Mouse (Mus musculus): ENCODE data around the gene Acss2. TPM values are rescaled to one million over a fixed set of nuclear protein-coding genes. Genes with fewer than 3 reads are reported as not detected.
A peak's percentile ranks its signal among the peaks of the same experiment; 100 is the strongest.

The Acss2 gene
- polyA plus RNA-seq, 1 experiment from 2014 or later: 20.9 TPM

DNA sequence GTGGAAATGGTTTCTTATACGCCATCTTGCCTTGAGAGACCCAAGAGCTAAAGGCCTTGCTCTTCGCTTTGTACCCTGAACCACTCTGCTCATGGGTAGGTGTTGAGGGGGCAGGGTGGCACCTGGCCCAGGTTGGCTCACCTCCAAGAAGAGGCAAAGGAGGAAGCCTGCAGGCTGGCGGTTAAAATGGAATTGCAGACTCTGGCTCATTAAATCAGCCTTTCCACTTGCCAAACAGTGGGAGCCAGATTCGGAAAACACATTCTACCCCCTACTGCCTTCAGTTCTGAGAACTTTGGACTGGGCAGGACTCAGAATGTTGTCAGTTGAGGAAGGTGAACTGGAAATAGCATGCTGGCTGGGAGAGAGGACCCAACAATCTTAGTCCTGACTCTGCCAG lies 57.0 kb downstream of the Acss2 start:
- WGBS (ENCODE audit: insufficient replicate concordance): 90% methylated on average over 4 of the region's 4 CpGs
- no peaks in the 10 kb centered on the region for H3K9me3 ChIP-seq (replicated peaks)
- H3K27ac ChIP-seq: no peak overlapping the region
- no peak overlapping the region for H3K4me2 ChIP-seq
- no peak for DNase-seq
- ATAC-seq (ENCODE audit: low read depth): no peak
- no peaks in the 10 kb centered on the region for H3K4me1 ChIP-seq (replicated peaks)
- peaks cover 89% of the 10 kb centered on the region for H3K36me3 ChIP-seq
- no peaks in the 10 kb centered on the region for H3K27me3 ChIP-seq
- no peak overlapping the region for H3K4me3 ChIP-seq (replicated peaks)
- H3K9ac ChIP-seq: no peak overlapping the region

DNA sequence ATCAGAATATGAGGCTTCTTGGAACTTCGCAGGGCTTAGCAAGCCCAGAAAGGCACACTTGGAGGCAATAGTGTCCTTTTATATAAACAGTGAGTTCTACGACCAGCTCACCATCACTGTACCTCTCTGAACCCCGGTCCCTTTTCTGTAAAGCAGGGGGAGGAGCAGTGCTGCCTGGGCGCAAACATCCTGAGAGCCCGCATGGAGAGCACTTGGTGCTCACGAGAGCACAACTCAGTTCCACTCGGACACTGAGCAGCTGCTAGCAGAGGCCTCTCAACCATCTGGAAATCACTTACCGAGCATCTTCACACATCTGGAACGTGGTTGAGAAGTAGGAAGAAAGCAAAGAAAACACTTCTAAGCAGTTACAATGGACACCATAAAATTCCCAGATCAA lies 58.9 kb downstream of the Acss2 start:
- DNase-seq: no peak
- Histone ChIP-seq H3K9ac (no peak overlapping the region), H3K27ac (no peak overlapping the region), H3K36me3 (peaks cover 94% of the 10 kb centered on the region), H3K4me3 (replicated peaks) (no peak overlapping the region), H3K4me2 (no peak overlapping the region), H3K9me3 (replicated peaks) (no peaks in the 10 kb centered on the region), H3K4me1 (replicated peaks) (no peaks in the 10 kb centered on the region), H3K27me3 (no peaks in the 10 kb centered on the region)
- WGBS (ENCODE audit: insufficient replicate concordance): 90% methylated on average over 9 of the region's 9 CpGs
- ATAC-seq (ENCODE audit: low read depth): no peak

DNA sequence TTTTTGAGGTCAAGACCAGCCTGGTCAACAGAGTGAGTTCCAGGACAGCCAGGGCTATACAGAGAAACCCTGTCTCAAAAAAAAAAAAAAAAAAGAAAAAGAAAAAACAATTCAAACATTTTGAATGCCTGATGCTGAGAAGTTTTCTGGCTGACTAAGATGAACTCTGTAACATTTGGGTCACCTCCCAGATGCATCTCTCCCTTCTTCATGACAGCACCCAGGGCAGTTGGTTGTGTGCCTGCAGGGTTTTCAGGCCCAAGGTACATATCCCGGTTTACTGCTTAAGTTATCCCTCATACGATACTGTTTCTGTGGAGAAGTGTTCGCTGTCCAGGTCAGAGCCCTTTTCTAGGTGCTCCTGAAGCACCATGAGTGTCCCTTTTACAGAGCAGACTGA lies 62.6 kb downstream of the Acss2 start:
- Histone ChIP-seq H3K4me1 (replicated peaks) (peaks cover 4% of the 10 kb centered on the region; the same call in 1 of the 2 replicates), H3K36me3 (peaks cover 75% of the 10 kb centered on the region), H3K4me2 (no peak overlapping the region), H3K9ac (no peak overlapping the region), H3K27ac (no peak overlapping the region), H3K9me3 (replicated peaks) (no peaks in the 10 kb centered on the region), H3K27me3 (no peaks in the 10 kb centered on the region), H3K4me3 (replicated peaks) (no peak overlapping the region)
- WGBS (ENCODE audit: insufficient replicate concordance): 91% methylated on average over 3 of the region's 3 CpGs
- ATAC-seq (ENCODE audit: low read depth) (no peak), DNase-seq (no peak)

- H3K36me3 ChIP-seq: peaks cover 72% of the 10 kb centered on the region
- H3K27me3 ChIP-seq: no peaks in the 10 kb centered on the region
- no peaks in the 10 kb centered on the region for H3K9me3 ChIP-seq (replicated peaks)
- DNase-seq (no peak), ATAC-seq (ENCODE audit: low read depth) (no peak)
- 0 out of 2 replicates have a peak overlapping the region, but pooled peaks have one; percentile 12 for H3K27ac ChIP-seq
- no peak overlapping the region for H3K4me2 ChIP-seq
- WGBS (ENCODE audit: insufficient replicate concordance): 70% methylated on average over 4 of the region's 4 CpGs
- H3K4me1 ChIP-seq (replicated peaks): peaks cover 11% of the 10 kb centered on the region
- H3K9ac ChIP-seq: no peak overlapping the region; the same call in 1 of the 2 replicates
- no peak overlapping the region for H3K4me3 ChIP-seq (replicated peaks)
Observed at GRCm38 (mm10) chr2:155582384-155582995, 64.7 kb downstream of the Acss2 start.

- DNase-seq (no peak), ATAC-seq (ENCODE audit: low read depth) (no peak)
- no peak overlapping the region for H3K4me3 ChIP-seq (replicated peaks)
- 79% methylated on average over 5 of the region's 5 CpGs for WGBS (ENCODE audit: insufficient replicate concordance)
- peaks cover 69% of the 10 kb centered on the region for H3K36me3 ChIP-seq
- H3K9me3 ChIP-seq (replicated peaks): no peaks in the 10 kb centered on the region
- no peak overlapping the region for H3K27ac ChIP-seq
- no peak overlapping the region for H3K9ac ChIP-seq
- no peak overlapping the region for H3K4me2 ChIP-seq
- no peaks in the 10 kb centered on the region for H3K27me3 ChIP-seq
- peaks cover 11% of the 10 kb centered on the region for H3K4me1 ChIP-seq (replicated peaks)
Observed at GRCm38 (mm10) chr2:155582996-155583395, 65.2 kb downstream of the Acss2 start.

DNA sequence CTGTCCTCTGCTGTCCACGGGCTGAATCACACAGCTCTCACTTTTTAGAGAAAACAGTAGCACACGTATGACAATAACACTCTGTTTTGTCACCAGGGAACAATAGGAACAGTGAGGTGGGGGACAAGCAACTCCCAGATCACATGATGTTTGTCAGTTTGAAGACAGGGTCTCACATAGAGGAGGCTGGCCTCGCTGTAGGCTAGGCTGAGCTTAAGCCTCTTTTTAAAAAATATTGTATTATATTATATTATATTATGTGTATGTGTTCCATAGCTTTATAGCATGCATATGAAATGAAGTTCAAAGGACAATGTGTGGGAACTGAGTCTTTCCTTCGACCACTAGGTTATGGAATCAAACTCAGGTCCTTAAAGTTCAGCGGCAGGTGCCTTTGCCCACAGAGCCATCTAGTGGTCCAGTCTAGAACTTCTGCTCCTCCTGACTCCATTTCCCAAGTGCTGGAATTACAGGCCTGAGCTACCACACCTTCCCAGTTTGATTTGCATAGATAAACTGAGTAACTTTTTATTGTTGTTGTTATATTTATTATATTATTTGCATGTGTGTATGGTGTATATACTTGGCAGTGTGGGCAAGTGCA lies 66.3 kb downstream of the Acss2 start:
- H3K9me3 ChIP-seq (replicated peaks): no peaks in the 10 kb centered on the region
- no peaks in the 10 kb centered on the region for H3K27me3 ChIP-seq
- H3K9ac ChIP-seq: no peak overlapping the region
- 53% methylated on average over 5 of the region's 5 CpGs for WGBS (ENCODE audit: insufficient replicate concordance)
- H3K4me2 ChIP-seq: no peak overlapping the region
- H3K4me1 ChIP-seq (replicated peaks): peaks cover 17% of the 10 kb centered on the region
- DNase-seq (peak; percentile 34), ATAC-seq (ENCODE audit: low read depth) (no peak)
- H3K4me3 ChIP-seq (replicated peaks): no peak overlapping the region
- no peak overlapping the region for H3K27ac ChIP-seq
- H3K36me3 ChIP-seq: peaks cover 62% of the 10 kb centered on the region

DNA sequence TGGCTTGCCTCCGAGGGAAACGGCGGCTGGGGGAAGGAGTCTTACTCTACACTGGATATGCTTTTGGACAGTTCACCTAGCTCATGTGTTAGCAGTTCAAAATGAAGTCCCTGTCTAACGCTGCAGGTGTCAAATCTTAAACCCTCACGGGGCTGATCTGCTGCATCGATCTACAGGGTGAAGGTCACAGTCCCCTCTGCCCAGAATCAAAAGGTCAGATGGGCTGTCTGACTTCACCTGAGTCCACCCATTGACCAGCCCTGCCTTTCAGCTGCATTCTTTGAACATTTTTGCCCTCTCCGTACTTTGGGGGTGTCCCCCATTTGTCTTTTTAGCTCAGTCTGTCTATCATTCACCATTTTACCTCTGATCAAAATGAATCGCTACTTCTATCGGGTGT lies 67.3 kb downstream of the Acss2 start:
- WGBS (ENCODE audit: insufficient replicate concordance): 85% methylated on average over 9 of the region's 9 CpGs
- peak; percentile 24; the same call in 1 of the 2 replicates for ATAC-seq (ENCODE audit: low read depth)
- 0 out of 2 replicates have a peak overlapping the region, but pooled peaks have one; percentile 2 for H3K4me2 ChIP-seq
- no peaks in the 10 kb centered on the region for H3K9me3 ChIP-seq (replicated peaks)
- peak overlapping the region; percentile 43 for H3K27ac ChIP-seq
- H3K4me3 ChIP-seq (replicated peaks): no peak overlapping the region
- peaks cover 57% of the 10 kb centered on the region for H3K36me3 ChIP-seq
- no peaks in the 10 kb centered on the region for H3K27me3 ChIP-seq
- H3K9ac ChIP-seq: no peak overlapping the region
- DNase-seq: no peak
- H3K4me1 ChIP-seq (replicated peaks): peaks cover 28% of the 10 kb centered on the region

GRCm38 (mm10) chr2:155585486-155585885 lies 67.7 kb downstream of the Acss2 start:
- Histone ChIP-seq H3K4me2 (0 out of 2 replicates have a peak overlapping the region, but pooled peaks have one; percentile 2), H3K4me1 (replicated peaks) (peaks cover 32% of the 10 kb centered on the region), H3K4me3 (replicated peaks) (no peak overlapping the region), H3K27me3 (no peaks in the 10 kb centered on the region), H3K9me3 (replicated peaks) (no peaks in the 10 kb centered on the region), H3K27ac (peak overlapping the region; percentile 43; the same call in 1 of the 2 replicates), H3K36me3 (peaks cover 57% of the 10 kb centered on the region), H3K9ac (no peak overlapping the region)
- WGBS (ENCODE audit: insufficient replicate concordance): 57% methylated on average over 10 of the region's 10 CpGs
- ATAC-seq (ENCODE audit: low read depth) (no peak; the same call in 1 of the 2 replicates), DNase-seq (no peak)

GRCm38 (mm10) chr2:155588136-155588535 lies 70.4 kb downstream of the Acss2 start:
- H3K27ac ChIP-seq: no peak overlapping the region
- H3K36me3 ChIP-seq: peaks cover 35% of the 10 kb centered on the region
- DNase-seq: no peak
- no peak for ATAC-seq (ENCODE audit: low read depth)
- H3K4me1 ChIP-seq (replicated peaks): peaks cover 52% of the 10 kb centered on the region
- no peak overlapping the region for H3K4me3 ChIP-seq (replicated peaks)
- no peaks in the 10 kb centered on the region for H3K27me3 ChIP-seq
- no peaks in the 10 kb centered on the region for H3K9me3 ChIP-seq (replicated peaks)
- 73% methylated on average over 3 of the region's 3 CpGs for WGBS (ENCODE audit: insufficient replicate concordance)
- no peak overlapping the region for H3K9ac ChIP-seq
- no peak overlapping the region for H3K4me2 ChIP-seq

GRCm38 (mm10) chr2:155589521-155589920 lies 71.8 kb downstream of the Acss2 start:
- H3K4me3 ChIP-seq (replicated peaks): no peak overlapping the region
- no peak for ATAC-seq (ENCODE audit: low read depth)
- H3K27ac ChIP-seq: peak overlapping the region; percentile 87
- WGBS (ENCODE audit: insufficient replicate concordance): 71% methylated on average over 6 of the region's 6 CpGs
- peak overlapping the region; percentile 26 for H3K4me2 ChIP-seq
- H3K4me1 ChIP-seq (replicated peaks): peaks cover 66% of the 10 kb centered on the region
- H3K9ac ChIP-seq: peak overlapping the region; percentile 41
- H3K27me3 ChIP-seq: no peaks in the 10 kb centered on the region
- no peaks in the 10 kb centered on the region for H3K9me3 ChIP-seq (replicated peaks)
- peaks cover 35% of the 10 kb centered on the region for H3K36me3 ChIP-seq
- DNase-seq: no peak

DNA sequence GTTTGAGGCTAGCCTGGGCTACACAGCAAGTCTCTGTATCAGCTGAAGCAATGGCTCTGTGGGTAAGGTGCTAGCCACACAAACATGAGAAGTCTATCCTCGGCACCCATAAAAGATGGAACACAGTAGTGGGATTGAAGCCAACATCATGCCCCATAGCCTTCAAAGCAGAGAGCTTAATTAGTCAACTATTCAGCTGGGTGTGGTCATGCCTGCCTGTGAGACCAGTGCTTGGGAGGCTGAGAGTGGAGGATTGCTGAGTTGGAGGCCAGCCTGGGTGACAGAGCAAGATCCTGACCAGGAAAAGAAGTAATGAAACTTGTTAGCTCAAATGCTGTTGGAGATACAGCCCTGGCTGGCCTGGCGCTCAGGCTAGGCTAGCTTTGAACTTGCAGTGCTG lies 73.1 kb downstream of the Acss2 start:
- no peaks in the 10 kb centered on the region for H3K9me3 ChIP-seq (replicated peaks)
- peaks cover 27% of the 10 kb centered on the region for H3K36me3 ChIP-seq
- H3K4me1 ChIP-seq (replicated peaks): peaks cover 70% of the 10 kb centered on the region
- no peaks in the 10 kb centered on the region for H3K27me3 ChIP-seq
- H3K27ac ChIP-seq: peak overlapping the region; percentile 87
- DNase-seq: no peak
- H3K4me3 ChIP-seq (replicated peaks): peak overlapping the region; percentile 81
- peak overlapping the region; percentile 89 for H3K4me2 ChIP-seq
- peak; percentile 35 for ATAC-seq (ENCODE audit: low read depth)
- peak overlapping the region; percentile 88 for H3K9ac ChIP-seq
- 89% methylated on average over 2 of the region's 2 CpGs for WGBS (ENCODE audit: insufficient replicate concordance)

DNA sequence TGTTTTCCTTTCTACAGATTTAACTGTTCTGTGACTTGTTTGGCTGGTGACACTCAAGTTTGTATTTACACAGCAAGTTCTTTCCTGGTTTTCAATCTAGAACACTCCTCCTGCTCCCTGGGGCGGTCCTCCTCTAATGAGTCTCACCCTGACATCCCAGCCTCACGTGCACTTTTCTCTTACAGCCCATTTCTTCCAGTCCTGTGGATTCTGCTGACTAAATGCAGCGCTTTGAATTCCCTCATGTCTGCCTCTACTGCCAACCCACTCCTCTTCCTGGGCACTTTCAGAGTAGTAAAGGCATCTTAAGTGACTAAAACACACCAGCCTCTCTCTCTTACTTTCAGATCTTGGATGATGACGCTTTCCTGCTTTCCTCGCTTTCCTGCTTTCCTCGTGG lies 73.9 kb downstream of the Acss2 start:
- no peak for DNase-seq
- Histone ChIP-seq H3K9ac (peak overlapping the region; percentile 88), H3K36me3 (peaks cover 20% of the 10 kb centered on the region), H3K9me3 (replicated peaks) (no peaks in the 10 kb centered on the region), H3K27me3 (no peaks in the 10 kb centered on the region), H3K4me1 (replicated peaks) (peaks cover 76% of the 10 kb centered on the region), H3K27ac (peak overlapping the region; percentile 87), H3K4me3 (replicated peaks) (peak overlapping the region; percentile 81), H3K4me2 (peak overlapping the region; percentile 89)
- ATAC-seq (ENCODE audit: low read depth): no peak
- WGBS (ENCODE audit: insufficient replicate concordance): 12% methylated on average over 6 of the region's 6 CpGs

Measured in liver, embryonic 13.5 days (tissue).